In genomic region chr3:98496762-98497161, GRCm38 (mm10) we compare ENCODE assay signal across 31 mouse cellular contexts. TPM values are rescaled to one million over a fixed set of nuclear protein-coding genes. Genes with fewer than 3 reads are reported as not detected.
DNase-seq lines count a peak whose midpoint lies in the region; ATAC-seq and TF ChIP-seq lines count a peak whose summit lies in the region.
"Not testable (repeated sequence)": the region's sequence is repeated elsewhere in the genome, so short reads cannot be mapped to it uniquely, and the experiment has no call there.
"Had no signal": no experiment of that assay in that cellular context is flagged by ENCODE, and none has a peak within 500 bp of the region (broad histone marks: within the 10 kb centered on the region; RNA-seq: fewer than 3 reads in every experiment).

No protein-coding gene starts in this region.

- H3K36me3 ChIP-seq in forebrain, embryonic 15.5 days; intestine, embryonic 15.5 days; kidney, postnatal 0 days (ENCODE audit: insufficient read depth, low read length); liver, postnatal 0 days (replicated peaks; ENCODE audit: insufficient read depth, low read length); midbrain, embryonic 12.5 days; neural tube, embryonic 14.5 days (ENCODE audit: control insufficient read depth, insufficient read depth, low read length): not testable (repeated sequence)

- not testable (repeated sequence) for H3K27me3 ChIP-seq in Patski; forebrain, embryonic 15.5 days; intestine, embryonic 15.5 days (replicated peaks); kidney, postnatal 0 days (ENCODE audit: insufficient read depth, low read length); liver, postnatal 0 days (ENCODE audit: insufficient read depth, low read length); midbrain, embryonic 12.5 days; neural tube, embryonic 14.5 days (ENCODE audit: control insufficient read depth, insufficient read depth, low read length)

- not testable (repeated sequence) for TF ChIP-seq CTCF in Patski (IDR thresholded peaks at IDR 0.05); kidney, postnatal 0 days (IDR thresholded peaks at IDR 0.05; ENCODE audit: low read depth); liver, postnatal 0 days (IDR thresholded peaks at IDR 0.05; ENCODE audit: low read depth)

- peak; percentile 69 for ATAC-seq in Patski
- ATAC-seq in forebrain, embryonic 15.5 days (replicated peaks) = peak; percentile 43; the same call in 1 of the 2 replicates
- ATAC-seq in hematopoietic stem cell, adult 5-6 weeks (replicated peaks in 1 of 2; ENCODE audit: insufficient read depth in 1 of 2, low FRiP score in 2 of 2, low TSS enrichment in 1 of 2, low read depth in 1 of 2, poor library complexity in 2 of 2, severe bottlenecking in 2 of 2) = peak; percentile 76 to 77; a peak in 3 of 4 replicates
- peak; percentile 53; the same call in 1 of the 2 replicates for ATAC-seq in intestine, embryonic 15.5 days
- peak; percentile 23; the same call in 1 of the 2 replicates for ATAC-seq in kidney, postnatal 0 days (replicated peaks; ENCODE audit: low FRiP score, low read depth)
- peak; percentile 51 for ATAC-seq in liver, postnatal 0 days
- 0 out of 2 replicates have a peak, but pooled peaks have one; percentile 30 for ATAC-seq in midbrain, embryonic 12.5 days (ENCODE audit: low FRiP score, low read depth)
- 0 out of 2 replicates have a peak, but pooled peaks have one; percentile 46 for ATAC-seq in neural tube, embryonic 14.5 days (ENCODE audit: low read depth)

- TF ChIP-seq EP300 in liver, postnatal 0 days (IDR thresholded peaks at IDR 0.05; ENCODE audit: low read depth) = not testable (repeated sequence)

- H3K27ac ChIP-seq in forebrain, embryonic 15.5 days (replicated peaks); intestine, embryonic 15.5 days; kidney, postnatal 0 days; liver, postnatal 0 days (ENCODE audit: low read depth); midbrain, embryonic 12.5 days (replicated peaks); neural tube, embryonic 14.5 days (ENCODE audit: low read depth, low read length): not testable (repeated sequence)

- DNase-seq in Patski (ENCODE audit: low read depth, low spot score); kidney, postnatal 0 days (ENCODE audit: low spot score); liver, postnatal 0 days: not testable (repeated sequence)

- in situ Hi-C loops in Patski (cut with MboI; ENCODE audit: low pct_unique_long_range_greater_than_20kb) = not testable (repeated sequence)

- POLR2A ChIA-PET in Patski (lab: Charles Lee) = not testable (repeated sequence)

- H3K4me1 ChIP-seq in forebrain, embryonic 15.5 days; intestine, embryonic 15.5 days (replicated peaks); kidney, postnatal 0 days (replicated peaks; ENCODE audit: insufficient read depth, low read length); liver, postnatal 0 days (ENCODE audit: insufficient read depth); midbrain, embryonic 12.5 days; neural tube, embryonic 14.5 days (ENCODE audit: control insufficient read depth, insufficient read depth, low read length): not testable (repeated sequence)

- no CpG with 5 or more reads among the region's 2 CpGs for WGBS in forebrain, embryonic 15.5 days
- WGBS in intestine, embryonic 15.5 days = no CpG with 5 or more reads among the region's 2 CpGs
- WGBS in kidney, postnatal 0 days = no CpG with 5 or more reads among the region's 2 CpGs
- no CpG with 5 or more reads among the region's 2 CpGs for WGBS in liver, postnatal 0 days (ENCODE audit: insufficient replicate concordance)
- no CpG with 5 or more reads among the region's 2 CpGs for WGBS in midbrain, embryonic 12.5 days
- WGBS in neural tube, embryonic 14.5 days = no CpG with 5 or more reads among the region's 2 CpGs

- not testable (repeated sequence) for H3K9me3 ChIP-seq in forebrain, embryonic 15.5 days; intestine, embryonic 15.5 days; kidney, postnatal 0 days (replicated peaks; ENCODE audit: low read length); liver, postnatal 0 days (ENCODE audit: low read length); midbrain, embryonic 12.5 days; neural tube, embryonic 14.5 days (ENCODE audit: control insufficient read depth, low read length)

- CTCF ChIA-PET in Patski (lab: Charles Lee) = not testable (repeated sequence)

- H3K4me2 ChIP-seq in forebrain, embryonic 15.5 days (replicated peaks); intestine, embryonic 15.5 days (replicated peaks); kidney, postnatal 0 days (ENCODE audit: low read length); liver, postnatal 0 days (ENCODE audit: low read depth, low read length); midbrain, embryonic 12.5 days (replicated peaks); neural tube, embryonic 14.5 days (ENCODE audit: low read depth, low read length): not testable (repeated sequence)

- H3K9ac ChIP-seq in forebrain, embryonic 15.5 days (replicated peaks); intestine, embryonic 15.5 days; kidney, postnatal 0 days (ENCODE audit: low read depth, low read length); liver, postnatal 0 days (replicated peaks); midbrain, embryonic 12.5 days (replicated peaks); neural tube, embryonic 14.5 days (replicated peaks; ENCODE audit: low read depth, low read length): not testable (repeated sequence)

- not testable (repeated sequence) for H3K4me3 ChIP-seq in forebrain, embryonic 15.5 days; intestine, embryonic 15.5 days (replicated peaks); kidney, postnatal 0 days (replicated peaks; ENCODE audit: low read depth, low read length); liver, postnatal 0 days (ENCODE audit: low read depth, low read length); midbrain, embryonic 12.5 days; neural tube, embryonic 14.5 days (ENCODE audit: low read depth, low read length)

RNA-seq across cellular contexts. Expression of gene Hsd3b4, which starts 13.6 kb away (rescaled TPM):
- 0.08 TPM for polyA plus RNA-seq in Patski (2021)
- not detected in 2 replicates for polyA plus RNA-seq in forebrain, embryonic 15.5 days (2015; fragmentation: Nextera tagmentation; extraction: Ambion mirVana)
- total RNA-seq in hematopoietic stem cell, adult 5-6 weeks (2017) = not detected in 2 replicates
- polyA plus RNA-seq in intestine, embryonic 15.5 days (2015; fragmentation: Nextera tagmentation; extraction: Ambion mirVana) = not detected in 2 replicates
- 128 and 142 TPM in 2 replicates for polyA plus RNA-seq in kidney, postnatal 0 days (2015; fragmentation: Nextera tagmentation; extraction: Ambion mirVana)
- polyA plus RNA-seq in liver, postnatal 0 days (2015; fragmentation: Nextera tagmentation; extraction: Ambion mirVana) = 0.07 and 0.40 TPM in 2 replicates
- not detected in 2 replicates for polyA plus RNA-seq in midbrain, embryonic 12.5 days (2016; fragmentation: Nextera tagmentation; extraction: Ambion mirVana)
- not detected in 2 replicates for polyA plus RNA-seq in neural tube, embryonic 14.5 days (2014; fragmentation: Nextera tagmentation; extraction: Ambion mirVana)
- total RNA-seq: adrenal gland, adult 8-10 months; CH12.LX; ES-E14; gastrocnemius, postnatal 14 days; heart, postnatal 25 days; layer of hippocampus, adult 2 months; layer of hippocampus, postnatal 14 days; left cerebral cortex, adult 2 months; left cerebral cortex, postnatal 25 days; midbrain, postnatal 0 days had no signal
- polyA plus RNA-seq: C2C12; cerebellum, adult 2 months; embryonic facial prominence, embryonic 10.5 days; embryonic facial prominence, embryonic 15.5 days; heart, embryonic 15.5 days; hindbrain, embryonic 12.5 days; intestine, embryonic 14.5 days; limb, embryonic 12.5 days; liver, adult 2 months; lung, embryonic 14.5 days; midbrain, postnatal 0 days; myocyte; neural tube, embryonic 13.5 days; stomach, embryonic 15.5 days had no signal

RNA-seq across cellular contexts. Expression of gene Gm4450, which starts 39.8 kb away (rescaled TPM):
- polyA plus RNA-seq in Patski (2021) = 0.30 TPM
- polyA plus RNA-seq in forebrain, embryonic 15.5 days (2015; fragmentation: Nextera tagmentation; extraction: Ambion mirVana) = not detected in 2 replicates
- total RNA-seq in hematopoietic stem cell, adult 5-6 weeks (2017) = not detected in 2 replicates
- polyA plus RNA-seq in intestine, embryonic 15.5 days (2015; fragmentation: Nextera tagmentation; extraction: Ambion mirVana) = not detected in 2 replicates
- polyA plus RNA-seq in kidney, postnatal 0 days (2015; fragmentation: Nextera tagmentation; extraction: Ambion mirVana) = 83.6 and 90.6 TPM in 2 replicates
- polyA plus RNA-seq in liver, postnatal 0 days (2015; fragmentation: Nextera tagmentation; extraction: Ambion mirVana) = 0.13 TPM in 1 of 2 replicates, not detected in the other
- not detected in 2 replicates for polyA plus RNA-seq in midbrain, embryonic 12.5 days (2016; fragmentation: Nextera tagmentation; extraction: Ambion mirVana)
- 0.42 TPM in 1 of 2 replicates, not detected in the other for polyA plus RNA-seq in neural tube, embryonic 14.5 days (2014; fragmentation: Nextera tagmentation; extraction: Ambion mirVana)
- total RNA-seq: adrenal gland, adult 8-10 months; CH12.LX; ES-E14; gastrocnemius, postnatal 14 days; heart, postnatal 25 days; layer of hippocampus, adult 2 months; layer of hippocampus, postnatal 14 days; left cerebral cortex, adult 2 months; left cerebral cortex, postnatal 25 days; liver, adult 2 months; midbrain, postnatal 0 days had no signal
- polyA plus RNA-seq: C2C12; cerebellum, adult 2 months; embryonic facial prominence, embryonic 10.5 days; embryonic facial prominence, embryonic 15.5 days; heart, embryonic 15.5 days; hindbrain, embryonic 12.5 days; intestine, embryonic 14.5 days; liver, adult 2 months; lung, embryonic 14.5 days; midbrain, postnatal 0 days; myocyte; neural tube, embryonic 13.5 days; stomach, embryonic 15.5 days had no signal

Comparison
In these comparisons a context has a peak if more than half of its experiments do, and no peak if none do; other contexts are left out.
1. ATAC-seq: peak in every context shown above with its lines; median percentile 76 in hematopoietic stem cell, adult 5-6 weeks; 69 in Patski; 53 in intestine, embryonic 15.5 days; 51 in liver, postnatal 0 days; 46 in neural tube, embryonic 14.5 days; 43 in forebrain, embryonic 15.5 days; 30 in midbrain, embryonic 12.5 days; 23 in kidney, postnatal 0 days.
2. RNA of gene Hsd3b4, which starts 13.6 kb away (polyA plus RNA-seq): 128 to 142 TPM in kidney, postnatal 0 days; 0.08 TPM in Patski (single experiment), 0.07 to 0.40 TPM in liver, postnatal 0 days, not detected in neural tube, embryonic 14.5 days, not detected in intestine, embryonic 15.5 days, not detected in forebrain, embryonic 15.5 days and not detected in midbrain, embryonic 12.5 days; every median in the first group is over 10 times any median in the second.
3. RNA of gene Gm4450, which starts 39.8 kb away (polyA plus RNA-seq): 83.6 to 90.6 TPM in kidney, postnatal 0 days; 0.42 TPM in neural tube, embryonic 14.5 days, 0.30 TPM in Patski (single experiment), 0.13 TPM in liver, postnatal 0 days, not detected in forebrain, embryonic 15.5 days, not detected in intestine, embryonic 15.5 days and not detected in midbrain, embryonic 12.5 days; every median in the first group is over 10 times any median in the second.